In the genomic region with DNA sequence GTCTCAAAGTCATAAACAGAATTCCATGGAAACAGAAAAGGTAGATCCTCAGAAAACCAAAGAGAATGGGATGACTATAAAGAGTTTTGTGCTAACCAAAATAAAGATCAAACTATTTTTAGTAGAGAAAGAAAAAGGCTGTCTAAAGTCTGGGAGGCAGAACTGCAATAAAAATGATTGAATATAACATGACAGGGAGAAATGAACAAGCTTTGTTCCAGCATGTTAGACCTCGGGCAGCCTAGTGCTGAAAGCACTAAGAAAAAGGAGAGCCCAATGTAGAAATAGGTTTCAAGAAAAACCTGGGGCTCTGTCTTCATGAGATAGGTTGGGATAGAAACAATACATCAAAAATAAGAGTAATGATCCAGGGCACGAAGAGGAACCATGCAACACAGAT, we compare ENCODE assay signal across 29 mouse cellular contexts.
"Had no signal": no experiment of that assay in that cellular context is flagged by ENCODE, and none has a peak within 500 bp of the region (broad histone marks: within the 10 kb centered on the region; RNA-seq: fewer than 3 reads in every experiment).

No protein-coding gene starts in this region.

- H3K9ac ChIP-seq: embryonic facial prominence, embryonic 12.5 days; embryonic facial prominence, embryonic 13.5 days; embryonic facial prominence, embryonic 15.5 days; forebrain, embryonic 12.5 days; forebrain, embryonic 13.5 days; forebrain, embryonic 15.5 days; forebrain, postnatal 0 days had no signal

- H3K27ac ChIP-seq: embryonic facial prominence, embryonic 10.5 days; embryonic facial prominence, embryonic 12.5 days; embryonic facial prominence, embryonic 13.5 days; embryonic facial prominence, embryonic 15.5 days; forebrain, embryonic 10.5 days; forebrain, embryonic 12.5 days; forebrain, embryonic 13.5 days; forebrain, embryonic 15.5 days; gastrocnemius, adult 2 months; heart, adult 2 months had no signal

- H3K4me2 ChIP-seq: embryonic facial prominence, embryonic 12.5 days; embryonic facial prominence, embryonic 13.5 days; embryonic facial prominence, embryonic 15.5 days; forebrain, embryonic 12.5 days; forebrain, embryonic 13.5 days; forebrain, embryonic 15.5 days had no signal

- DNase-seq: cerebellum, adult 18-20 months; cerebellum, adult 2 months; cerebellum, adult 8-10 months; cerebellum, adult 9-10 months; cerebellum, adult 9-11 months; cerebellum, postnatal 10 days; cerebellum, postnatal 14 days; cerebellum, postnatal 25 days; cerebellum, postnatal 36 days; forebrain, postnatal 0 days; gastrocnemius, adult 2 months; gastrocnemius, postnatal 10 days; gastrocnemius, postnatal 14 days; gastrocnemius, postnatal 25 days; gastrocnemius, postnatal 36 days; heart, adult 11 months; heart, adult 18-20 months; heart, adult 2 months had no signal

- ATAC-seq: forebrain, embryonic 13.5 days; forebrain, embryonic 14.5 days; forebrain, embryonic 15.5 days; forebrain, embryonic 16.5 days; forebrain, postnatal 0 days had no signal

- H3K36me3 ChIP-seq: embryonic facial prominence, embryonic 10.5 days; embryonic facial prominence, embryonic 12.5 days; embryonic facial prominence, embryonic 13.5 days; embryonic facial prominence, embryonic 15.5 days; forebrain, embryonic 10.5 days; forebrain, embryonic 12.5 days; forebrain, embryonic 15.5 days had no signal

- H3K27me3 ChIP-seq: embryonic facial prominence, embryonic 12.5 days; embryonic facial prominence, embryonic 13.5 days; embryonic facial prominence, embryonic 15.5 days; forebrain, embryonic 12.5 days; forebrain, embryonic 13.5 days; forebrain, embryonic 15.5 days had no signal

- H3K4me1 ChIP-seq: embryonic facial prominence, embryonic 10.5 days; embryonic facial prominence, embryonic 12.5 days; embryonic facial prominence, embryonic 13.5 days; embryonic facial prominence, embryonic 15.5 days; forebrain, embryonic 10.5 days; forebrain, embryonic 12.5 days; forebrain, embryonic 13.5 days; forebrain, embryonic 15.5 days had no signal

- H3K9me3 ChIP-seq: embryonic facial prominence, embryonic 10.5 days; embryonic facial prominence, embryonic 12.5 days; embryonic facial prominence, embryonic 13.5 days; embryonic facial prominence, embryonic 15.5 days; forebrain, embryonic 10.5 days; forebrain, embryonic 12.5 days; forebrain, embryonic 13.5 days; forebrain, embryonic 15.5 days had no signal

- H3K4me3 ChIP-seq: embryonic facial prominence, embryonic 10.5 days; embryonic facial prominence, embryonic 12.5 days; embryonic facial prominence, embryonic 13.5 days; embryonic facial prominence, embryonic 15.5 days; erythroblast, embryonic 14.5 days; forebrain, embryonic 10.5 days; forebrain, embryonic 12.5 days; forebrain, embryonic 13.5 days; forebrain, embryonic 15.5 days; gastrocnemius, adult 2 months; heart, adult 2 months had no signal
